Mouse (Mus musculus): ENCODE results near the gene Fam50b. TPM values are rescaled to one million over a fixed set of nuclear protein-coding genes. Genes with fewer than 3 reads are reported as not detected.

Fam50b gene
- polyA plus RNA-seq, 2 experiments, result 0.04 TPM; not detected in 1

DNA sequence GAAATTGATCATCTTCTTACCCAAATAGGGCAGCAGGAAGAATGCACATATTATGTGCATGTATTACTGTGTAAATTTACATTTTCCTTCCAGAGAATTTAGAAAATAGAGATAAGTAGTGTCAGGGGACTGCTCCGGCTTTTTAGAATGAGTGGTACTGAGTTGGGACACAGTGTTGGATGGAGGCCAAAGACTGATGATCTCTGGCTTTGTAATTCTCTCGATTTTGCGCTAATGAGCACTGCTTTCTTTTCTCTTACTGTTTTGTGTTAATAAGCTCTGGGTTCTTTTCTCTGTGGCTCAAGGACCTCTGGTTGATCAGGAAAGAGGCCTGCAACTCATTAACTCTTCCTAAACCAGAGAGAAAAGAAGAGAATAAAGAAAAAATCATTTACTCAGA lies 42.1 kb downstream of the Fam50b start:
- ATAC-seq (ENCODE audit: insufficient read depth) (no peak), DNase-seq (ENCODE audit: low read depth in 3 of 3, low spot score in 3 of 3) (no peak)
- TF ChIP-seq EP300 (IDR thresholded peaks at IDR 0.05; ENCODE audit: low read depth) (no peak), CTCF (IDR thresholded peaks at IDR 0.05; ENCODE audit: low read depth) (no peak)
- H3K9ac ChIP-seq (replicated peaks), result no peak overlapping the region
- no peak overlapping the region for H3K4me3 ChIP-seq (ENCODE audit: insufficient read depth in 1 of 2, low read depth in 2 of 2, low read length in 2 of 2)
- H3K9me3 ChIP-seq (ENCODE audit: control insufficient read depth, low read length), result no peaks in the 10 kb centered on the region
- no peaks in the 10 kb centered on the region for H3K27me3 ChIP-seq (ENCODE audit: control insufficient read depth, insufficient read depth, low read length)
- H3K4me2 ChIP-seq (ENCODE audit: low read depth), result no peak overlapping the region
- H3K36me3 ChIP-seq (replicated peaks; ENCODE audit: control insufficient read depth, insufficient read depth, low read depth), result no peaks in the 10 kb centered on the region
- no peak overlapping the region for H3K27ac ChIP-seq
- H3K4me1 ChIP-seq (replicated peaks; ENCODE audit: control insufficient read depth in 2 of 2, insufficient read depth in 2 of 2, low read length in 1 of 2), result peaks cover 8 to 23% of the 10 kb centered on the region in 2 experiments; a peak in 3 of 4 replicates
- 70% methylated on average over 3 of the region's 3 CpGs for WGBS (ENCODE audit: insufficient replicate concordance)

DNA sequence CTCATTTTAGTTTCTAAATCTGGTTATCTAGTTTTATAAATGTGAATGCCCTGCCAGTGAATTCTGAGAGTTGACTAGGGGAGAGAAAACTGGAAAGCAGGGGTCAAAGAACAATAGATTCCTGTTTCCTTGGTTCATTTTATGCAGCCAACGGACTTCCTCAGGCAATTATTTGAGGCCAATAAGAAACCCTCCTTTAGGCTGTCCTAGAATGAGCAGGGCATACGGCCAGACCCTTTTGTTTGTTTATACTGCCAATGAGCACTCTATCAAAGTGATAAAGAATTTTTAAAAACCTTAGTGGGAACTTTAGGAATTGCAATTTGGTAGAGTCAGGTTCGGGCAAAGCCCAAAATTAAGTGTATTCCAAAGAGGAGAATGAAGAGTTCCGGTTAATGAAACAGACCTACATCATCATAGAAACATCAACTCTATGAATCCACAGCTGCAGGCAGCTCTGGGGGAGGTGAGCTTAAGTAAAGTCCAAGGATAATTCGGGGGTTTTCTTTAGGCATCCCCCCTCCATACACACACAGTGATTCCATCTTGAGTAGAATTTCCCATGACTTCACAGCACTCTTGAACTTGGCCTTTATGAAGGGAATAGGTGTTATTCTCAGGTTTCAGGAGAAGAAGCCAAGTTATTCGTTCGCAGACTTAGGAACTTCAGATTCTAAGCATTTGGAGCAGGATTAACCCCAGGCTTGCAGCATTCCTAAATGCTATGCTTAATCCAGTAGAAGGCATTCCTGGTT lies 46.4 kb downstream of the Fam50b start:
- H3K27me3 ChIP-seq (ENCODE audit: control insufficient read depth, insufficient read depth, low read length), result no peaks in the 10 kb centered on the region
- peaks cover 13 to 37% of the 10 kb centered on the region in 2 experiments; a peak in 3 of 4 replicates for H3K4me1 ChIP-seq (replicated peaks; ENCODE audit: control insufficient read depth in 2 of 2, insufficient read depth in 2 of 2, low read length in 1 of 2)
- H3K27ac ChIP-seq, result no peak overlapping the region
- ATAC-seq (ENCODE audit: insufficient read depth), result no peak
- H3K9ac ChIP-seq (replicated peaks), result no peak overlapping the region
- H3K36me3 ChIP-seq (replicated peaks; ENCODE audit: control insufficient read depth, insufficient read depth, low read depth), result no peaks in the 10 kb centered on the region
- no peaks in the 10 kb centered on the region for H3K9me3 ChIP-seq (ENCODE audit: control insufficient read depth, low read length)
- no peak for DNase-seq (ENCODE audit: low read depth in 3 of 3, low spot score in 3 of 3)
- no peak overlapping the region for H3K4me2 ChIP-seq (ENCODE audit: low read depth)
- WGBS (ENCODE audit: insufficient replicate concordance), result 58% methylated on average over 7 of the region's 7 CpGs
- H3K4me3 ChIP-seq (ENCODE audit: insufficient read depth in 1 of 2, low read depth in 2 of 2, low read length in 2 of 2), result no peak overlapping the region
- TF ChIP-seq CTCF (IDR thresholded peaks at IDR 0.05; ENCODE audit: low read depth), result no peak
- TF ChIP-seq EP300 (IDR thresholded peaks at IDR 0.05; ENCODE audit: low read depth), result no peak

DNA sequence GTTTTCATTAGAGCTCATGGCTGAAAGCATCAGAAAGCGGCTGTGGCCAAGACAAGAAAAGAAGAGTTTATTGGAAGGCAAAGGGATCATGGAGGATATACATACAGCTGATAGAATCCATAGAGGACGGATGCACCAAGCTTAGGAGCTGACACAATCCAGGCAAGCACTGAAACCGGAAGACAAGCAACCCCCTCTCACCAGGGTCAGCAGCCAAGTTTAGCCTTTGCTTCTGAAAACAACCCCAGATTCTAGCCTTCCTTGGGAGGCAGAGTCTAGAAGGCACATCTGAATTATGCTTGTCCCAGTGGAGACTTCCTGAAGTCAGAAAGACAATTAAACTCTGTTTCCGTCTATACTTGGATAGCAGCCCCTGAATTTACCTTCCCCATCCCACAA lies 47.0 kb downstream of the Fam50b start:
- no peak overlapping the region for H3K27ac ChIP-seq
- no peak overlapping the region for H3K4me3 ChIP-seq (ENCODE audit: insufficient read depth in 1 of 2, low read depth in 2 of 2, low read length in 2 of 2)
- no peak overlapping the region for H3K4me2 ChIP-seq (ENCODE audit: low read depth)
- 59% methylated on average over 4 of the region's 4 CpGs for WGBS (ENCODE audit: insufficient replicate concordance)
- no peak for ATAC-seq (ENCODE audit: insufficient read depth)
- H3K36me3 ChIP-seq (replicated peaks; ENCODE audit: control insufficient read depth, insufficient read depth, low read depth), result no peaks in the 10 kb centered on the region
- H3K4me1 ChIP-seq (replicated peaks; ENCODE audit: control insufficient read depth in 2 of 2, insufficient read depth in 2 of 2, low read length in 1 of 2), result peaks cover 15 to 40% of the 10 kb centered on the region in 2 experiments
- TF ChIP-seq EP300 (IDR thresholded peaks at IDR 0.05; ENCODE audit: low read depth) (no peak), CTCF (IDR thresholded peaks at IDR 0.05; ENCODE audit: low read depth) (no peak)
- no peaks in the 10 kb centered on the region for H3K27me3 ChIP-seq (ENCODE audit: control insufficient read depth, insufficient read depth, low read length)
- no peaks in the 10 kb centered on the region for H3K9me3 ChIP-seq (ENCODE audit: control insufficient read depth, low read length)
- no peak overlapping the region for H3K9ac ChIP-seq (replicated peaks)
- DNase-seq (ENCODE audit: low read depth in 3 of 3, low spot score in 3 of 3), result no peak

DNA sequence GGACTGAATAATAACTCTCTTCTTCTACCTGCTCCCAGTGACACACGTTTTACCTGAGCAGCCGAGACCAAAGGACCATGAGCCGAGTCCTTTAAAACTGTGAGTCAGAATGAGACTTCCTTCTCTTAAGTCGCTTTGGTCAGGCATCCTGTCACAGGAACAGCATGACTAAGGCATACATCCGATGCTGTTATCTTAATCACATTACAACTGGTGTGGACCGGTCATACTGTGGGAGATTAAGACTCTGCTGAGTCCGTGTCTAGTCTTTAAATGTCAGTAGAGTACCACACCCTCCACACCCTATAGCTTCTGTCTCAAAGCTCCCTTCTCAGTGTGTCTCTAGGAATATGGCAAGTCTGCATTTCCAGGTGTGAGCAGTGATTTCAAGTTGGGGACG lies 50.2 kb downstream of the Fam50b start:
- H3K9me3 ChIP-seq (ENCODE audit: control insufficient read depth, low read length), result no peaks in the 10 kb centered on the region
- no peak overlapping the region for H3K27ac ChIP-seq
- DNase-seq (ENCODE audit: low read depth in 3 of 3, low spot score in 3 of 3) (peak; percentile 41 to 47 (median 41)), ATAC-seq (ENCODE audit: insufficient read depth) (peak; percentile 86)
- no peak overlapping the region for H3K9ac ChIP-seq (replicated peaks)
- 23% methylated on average over 8 of the region's 8 CpGs for WGBS (ENCODE audit: insufficient replicate concordance)
- H3K27me3 ChIP-seq (ENCODE audit: control insufficient read depth, insufficient read depth, low read length), result no peaks in the 10 kb centered on the region
- no peak overlapping the region for H3K4me3 ChIP-seq (ENCODE audit: insufficient read depth in 1 of 2, low read depth in 2 of 2, low read length in 2 of 2)
- H3K4me1 ChIP-seq (replicated peaks; ENCODE audit: control insufficient read depth in 2 of 2, insufficient read depth in 2 of 2, low read length in 1 of 2), result peaks cover 9 to 36% of the 10 kb centered on the region in 2 experiments
- peak; percentile 53 for TF ChIP-seq EP300 (IDR thresholded peaks at IDR 0.05; ENCODE audit: low read depth)
- TF ChIP-seq CTCF (IDR thresholded peaks at IDR 0.05; ENCODE audit: low read depth), result no peak
- H3K36me3 ChIP-seq (replicated peaks; ENCODE audit: control insufficient read depth, insufficient read depth, low read depth), result no peaks in the 10 kb centered on the region
- no peak overlapping the region for H3K4me2 ChIP-seq (ENCODE audit: low read depth)

DNA sequence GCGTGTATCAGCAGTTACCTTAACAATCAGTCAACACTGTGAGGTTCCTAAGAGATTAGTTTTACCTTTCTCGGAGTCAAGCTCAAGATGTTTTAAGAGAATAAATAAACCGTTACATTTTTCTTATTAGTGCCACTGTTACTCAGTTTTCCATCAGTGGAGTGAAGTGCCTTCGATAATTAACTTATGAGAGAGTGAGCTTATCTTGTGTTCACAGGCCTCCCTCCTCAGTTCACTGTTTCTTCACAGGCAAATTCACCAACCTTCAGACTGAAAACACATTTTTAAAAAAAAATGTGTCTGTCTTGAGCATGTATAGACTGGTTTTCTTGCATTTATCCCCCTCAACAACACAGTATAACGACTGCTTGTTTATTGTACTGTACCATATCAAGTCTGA lies 52.0 kb downstream of the Fam50b start:
- peaks cover 7 to 25% of the 10 kb centered on the region in 2 experiments for H3K4me1 ChIP-seq (replicated peaks; ENCODE audit: control insufficient read depth in 2 of 2, insufficient read depth in 2 of 2, low read length in 1 of 2)
- no peaks in the 10 kb centered on the region for H3K9me3 ChIP-seq (ENCODE audit: control insufficient read depth, low read length)
- no peaks in the 10 kb centered on the region for H3K27me3 ChIP-seq (ENCODE audit: control insufficient read depth, insufficient read depth, low read length)
- no peaks in the 10 kb centered on the region for H3K36me3 ChIP-seq (replicated peaks; ENCODE audit: control insufficient read depth, insufficient read depth, low read depth)
- H3K9ac ChIP-seq (replicated peaks), result no peak overlapping the region
- WGBS (ENCODE audit: insufficient replicate concordance), result 35% methylated on average over 5 of the region's 5 CpGs
- H3K4me2 ChIP-seq (ENCODE audit: low read depth), result no peak overlapping the region
- no peak overlapping the region; the same call in 1 of the 2 replicates for H3K27ac ChIP-seq
- 0 out of 2 replicates have a peak, but pooled peaks have one; percentile 58 for ATAC-seq (ENCODE audit: insufficient read depth)
- DNase-seq (ENCODE audit: low read depth in 3 of 3, low spot score in 3 of 3), result peak; percentile 29 to 37 (median 33)
- no peak overlapping the region for H3K4me3 ChIP-seq (ENCODE audit: insufficient read depth in 1 of 2, low read depth in 2 of 2, low read length in 2 of 2)
- TF ChIP-seq EP300 (IDR thresholded peaks at IDR 0.05; ENCODE audit: low read depth) (peak; percentile 71), CTCF (IDR thresholded peaks at IDR 0.05; ENCODE audit: low read depth) (no peak)

Measured in liver, embryonic 14.5 days (tissue).